Mouse (Mus musculus) heart, adult 2 months (tissue): ENCODE measurements around the gene Zfp553.

Experiments used
- CTCF ChIP-seq: fragments of 200-600 bp; IDR thresholded peaks from 2 replicates; pipeline ENCODE4 v1.8.1; 2022; ENCODE audit warnings: antibody characterized with exemption, mild to moderate bottlenecking, moderate library complexity
- EP300 ChIP-seq: fragments of 200-500 bp; IDR thresholded peaks from 2 replicates; pipeline ENCODE4 v1.6.1; 2011; ENCODE audit warnings: low read depth, low read length, control low read depth; ENCODE audit not compliant: insufficient read depth
- POLR2A ChIP-seq: fragments of 200-500 bp; IDR thresholded peaks from 2 replicates; pipeline ENCODE4 v1.6.1; 2011; ENCODE audit warnings: mild to moderate bottlenecking, low read depth, low read length, control low read depth; ENCODE audit not compliant: insufficient read depth

GRCm38 (mm10) chr7:127280092-127280491, 47.2 kb downstream of the Zfp553 start:
- TF ChIP-seq CTCF: no peak
- TF ChIP-seq POLR2A: no peak
- TF ChIP-seq EP300: no peak
